Comparison of ENCODE assay signal across 14 mouse cellular contexts in the genomic region with DNA sequence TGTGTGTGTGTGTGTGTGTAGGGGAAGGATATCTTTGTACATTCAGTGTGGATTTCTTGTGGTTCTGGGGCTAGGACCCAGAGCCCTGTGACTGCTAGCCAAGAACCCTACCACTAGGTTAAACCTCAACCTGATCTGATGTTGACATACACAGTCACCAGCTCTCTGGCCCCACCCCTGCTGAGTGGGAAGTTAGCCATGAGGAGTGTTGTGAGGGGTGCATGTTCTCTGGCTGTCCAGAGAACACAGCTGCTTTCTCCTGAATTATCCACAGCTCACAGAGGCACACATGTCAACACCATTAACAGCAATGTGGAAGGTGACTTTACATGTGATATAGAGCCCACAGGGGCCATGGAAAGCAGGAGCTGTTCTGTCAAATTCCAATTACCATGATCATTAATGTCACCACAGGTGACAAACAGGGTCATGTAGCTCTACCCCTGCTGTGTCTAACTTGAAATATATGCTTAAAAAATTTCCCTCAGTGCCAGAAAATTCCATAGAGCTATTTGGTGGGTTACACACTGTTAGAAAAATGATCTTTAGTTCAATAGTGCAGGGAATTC.
DNase-seq lines count a peak whose midpoint lies in the region; ATAC-seq and TF ChIP-seq lines count a peak whose summit lies in the region.
"Had no signal": no experiment of that assay in that cellular context is flagged by ENCODE, and none has a peak within 500 bp of the region (broad histone marks: within the 10 kb centered on the region; RNA-seq: fewer than 3 reads in every experiment).

No protein-coding gene starts in this region.

- peaks cover 7% of the 10 kb centered on the region; the same call in 1 of the 2 replicates for H3K4me1 ChIP-seq in neural tube, embryonic 15.5 days
- H3K4me1 ChIP-seq in liver, embryonic 14.5 days (replicated peaks; ENCODE audit: control insufficient read depth in 2 of 2, insufficient read depth in 2 of 2, low read length in 1 of 2) = peaks cover 0 to 36% of the 10 kb centered on the region in 2 experiments; a peak in 3 of 4 replicates

- no peaks in the 10 kb centered on the region for H3K36me3 ChIP-seq in neural tube, embryonic 15.5 days
- no peaks in the 10 kb centered on the region for H3K36me3 ChIP-seq in liver, embryonic 14.5 days (replicated peaks; ENCODE audit: control insufficient read depth, insufficient read depth, low read depth)
- H3K36me3 ChIP-seq: forebrain, embryonic 12.5 days; neural tube, embryonic 12.5 days had no signal

- no peak for ATAC-seq in neural tube, embryonic 15.5 days (ENCODE audit: low FRiP score)
- peak; percentile 50 for ATAC-seq in liver, embryonic 14.5 days (ENCODE audit: insufficient read depth)
- ATAC-seq: activated CD4-positive, CD25-positive, alpha-beta regulatory T cell, adult 4 months had no signal

- intact Hi-C loops in left cerebral cortex, postnatal 10 days (cut with DNase I) = no loop called here

- no peaks in the 10 kb centered on the region for H3K9me3 ChIP-seq in neural tube, embryonic 15.5 days (replicated peaks)
- no peaks in the 10 kb centered on the region for H3K9me3 ChIP-seq in liver, embryonic 14.5 days (ENCODE audit: control insufficient read depth, low read length)
- H3K9me3 ChIP-seq: forebrain, embryonic 12.5 days; neural tube, embryonic 12.5 days had no signal

- no peak overlapping the region for H3K9ac ChIP-seq in neural tube, embryonic 15.5 days (replicated peaks)
- H3K9ac ChIP-seq in liver, embryonic 14.5 days (replicated peaks) = no peak overlapping the region
- H3K9ac ChIP-seq: forebrain, embryonic 12.5 days; neural tube, embryonic 12.5 days had no signal

- TF ChIP-seq EP300 in liver, embryonic 14.5 days (IDR thresholded peaks at IDR 0.05; ENCODE audit: low read depth) = no peak

- no peak overlapping the region for H3K27ac ChIP-seq in neural tube, embryonic 15.5 days (replicated peaks)
- H3K27ac ChIP-seq in liver, embryonic 14.5 days = no peak overlapping the region
- H3K27ac ChIP-seq: forebrain, embryonic 12.5 days; neural tube, embryonic 12.5 days had no signal

- no peaks in the 10 kb centered on the region for H3K27me3 ChIP-seq in neural tube, embryonic 15.5 days (replicated peaks)
- H3K27me3 ChIP-seq in liver, embryonic 14.5 days (ENCODE audit: control insufficient read depth, insufficient read depth, low read length) = no peaks in the 10 kb centered on the region
- H3K27me3 ChIP-seq: forebrain, embryonic 12.5 days; neural tube, embryonic 12.5 days had no signal

- H3K4me3 ChIP-seq in neural tube, embryonic 15.5 days (replicated peaks) = no peak overlapping the region
- H3K4me3 ChIP-seq in liver, embryonic 14.5 days (ENCODE audit: insufficient read depth in 1 of 2, low read depth in 2 of 2, low read length in 2 of 2) = no peak overlapping the region
- H3K4me3 ChIP-seq: forebrain, embryonic 12.5 days; megakaryocyte, embryonic 14.5 days; neural tube, embryonic 12.5 days had no signal

- TF ChIP-seq CTCF in liver, embryonic 14.5 days (IDR thresholded peaks at IDR 0.05; ENCODE audit: low read depth) = no peak

- H3K4me2 ChIP-seq in neural tube, embryonic 15.5 days = no peak overlapping the region
- H3K4me2 ChIP-seq in liver, embryonic 14.5 days (ENCODE audit: low read depth) = no peak overlapping the region
- H3K4me2 ChIP-seq: forebrain, embryonic 12.5 days; neural tube, embryonic 12.5 days had no signal

- peak; percentile 20 for DNase-seq in neural tube, embryonic 10.5 days (ENCODE audit: extremely low spot score, low spot score)
- DNase-seq in kidney, postnatal 25 days = peak; percentile 31 to 57
- peak in 1 of 3 experiments; percentile 16 for DNase-seq in liver, embryonic 14.5 days (ENCODE audit: low read depth in 3 of 3, low spot score in 3 of 3)
- DNase-seq in left cerebral cortex, postnatal 10 days (ENCODE audit: extremely low spot score in 1 of 2, low spot score in 2 of 2) = no peak
- no peak for DNase-seq in ovary, postnatal 10 days (ENCODE audit: low spot score)
- DNase-seq in cerebellum, postnatal 25 days = no peak
- DNase-seq: cerebellum, postnatal 14 days; heart, postnatal 14 days; right cerebral cortex, postnatal 14 days had no signal

Comparison
In these comparisons a context has a peak if more than half of its experiments do, and no peak if none do; other contexts are left out.
1. DNase-seq: peak in neural tube, embryonic 10.5 days (single experiment) and kidney, postnatal 25 days (2 of 2); none in left cerebral cortex, postnatal 10 days (0 of 2), ovary, postnatal 10 days (single experiment) and cerebellum, postnatal 25 days (0 of 2).